Mouse (Mus musculus) hematopoietic multipotent progenitor cell, adult 10-12 weeks (in vitro differentiated cells): ENCODE results near the gene Gm7849. TPM values are rescaled to one million over a fixed set of nuclear protein-coding genes. Genes with fewer than 3 reads are reported as not detected.

ENCODE experiments used
- polyA plus RNA-seq: library from polyadenylated mRNA; stranded (reverse); fragments of >175 nt; gene quantifications from 2 replicates; pipeline ENCODE4 v1.2.3, GENCODE M21; 2012; ENCODE audit warnings: low replicate concordance

Gm7849 gene
- not detected in 2 replicates for polyA plus RNA-seq

GRCm38 (mm10) chr8:21456460-21456859 lies at the start of gene Gm7849:
Gene Gm7849 (minus strand): TSS chr8:21456560.

GRCm38 (mm10) chr8:21427111-21427510 lies 29.2 kb downstream of the Gm7849 start, which contains the start of gene Defa36:
Gene Defa36 (plus strand): TSS chr8:21427411.

Other genes with a start within 250 kb of the Gm7849 start
- not detected in 2 replicates for gene Gm15292, start 206.8 kb downstream of the Gm7849 start, polyA plus RNA-seq
- not detected in 2 replicates for gene Defa27, start 141.0 kb downstream of the Gm7849 start, polyA plus RNA-seq
- not detected in 2 replicates for gene Defa29, start 129.5 kb downstream of the Gm7849 start, polyA plus RNA-seq
- not detected in 2 replicates for gene Defa2, start 78.0 kb downstream of the Gm7849 start, polyA plus RNA-seq
- gene Defa33, start 64.7 kb downstream of the Gm7849 start, polyA plus RNA-seq = not detected in 2 replicates
- gene Defa36, start 29.1 kb downstream of the Gm7849 start, polyA plus RNA-seq = not detected in 2 replicates
- gene Defa20, start 52.7 kb upstream of the Gm7849 start, polyA plus RNA-seq = not detected in 2 replicates
- gene Defa32, start 72.5 kb upstream of the Gm7849 start, polyA plus RNA-seq = not detected in 2 replicates
- gene Defa37, start 108.8 kb upstream of the Gm7849 start, polyA plus RNA-seq = not detected in 2 replicates
- not detected in 2 replicates for gene Defa28, start 126.4 kb upstream of the Gm7849 start, polyA plus RNA-seq
- gene Gm7861, start 137.9 kb upstream of the Gm7849 start, polyA plus RNA-seq = not detected in 2 replicates
- gene Defa26, start 161.6 kb upstream of the Gm7849 start, polyA plus RNA-seq = not detected in 2 replicates
- not detected in 2 replicates for gene Defa17, start 199.2 kb upstream of the Gm7849 start, polyA plus RNA-seq
- gene Defa34, start 209.2 kb upstream of the Gm7849 start, polyA plus RNA-seq = not detected in 2 replicates
- gene AY761184, start 247.1 kb upstream of the Gm7849 start, polyA plus RNA-seq = not detected in 2 replicates